ENCODE assay signal across 11 mouse cellular contexts in the genomic region with DNA sequence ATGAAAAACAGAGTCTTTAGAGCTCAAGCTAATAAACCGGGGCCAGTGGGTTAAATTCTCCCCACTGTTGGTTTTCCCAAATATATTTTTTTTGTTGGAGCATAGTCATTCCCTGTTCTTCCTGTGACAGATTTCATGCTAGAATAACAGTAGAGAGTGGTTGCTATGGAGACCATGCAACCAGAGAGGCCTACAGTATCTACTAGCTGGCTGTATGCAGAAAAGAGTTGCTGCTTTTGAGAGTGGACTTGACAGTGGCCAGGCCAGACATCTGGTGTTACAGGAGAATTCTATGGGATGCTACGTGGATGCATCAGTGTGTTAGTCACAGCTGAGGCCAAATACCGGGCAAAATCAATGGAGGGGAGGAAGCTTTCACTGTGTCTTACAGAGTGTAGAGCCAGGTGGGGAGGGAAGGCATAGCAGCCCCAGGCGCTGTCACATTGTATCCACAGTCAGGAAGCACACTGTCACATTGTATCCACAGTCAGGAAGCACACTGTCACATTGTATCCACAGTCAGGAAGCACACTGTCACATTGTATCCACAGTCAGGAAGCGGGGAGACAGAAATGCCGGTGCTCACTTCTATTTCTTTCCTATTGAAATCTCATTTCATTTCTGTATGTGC. TPM values are rescaled to one million over a fixed set of nuclear protein-coding genes. Genes with fewer than 3 reads are reported as not detected.
A peak's percentile ranks its signal among the peaks of the same experiment; 100 is the strongest.
DNase-seq lines count a peak whose midpoint lies in the region; ATAC-seq and TF ChIP-seq lines count a peak whose summit lies in the region.
"Had no signal": no experiment of that assay in that cellular context is flagged by ENCODE, and none has a peak within 500 bp of the region (broad histone marks: within the 10 kb centered on the region; RNA-seq: fewer than 3 reads in every experiment).

No protein-coding gene starts in this region.

- WGBS in embryonic facial prominence, embryonic 11.5 days = 59% methylated on average over 6 of the region's 6 CpGs
- 68% methylated on average over 6 of the region's 6 CpGs for WGBS in embryonic facial prominence, embryonic 10.5 days
- WGBS in lung, postnatal 0 days = 62% methylated on average over 6 of the region's 6 CpGs
- 56% methylated on average over 6 of the region's 6 CpGs for WGBS in hindbrain, embryonic 14.5 days
- 60% methylated on average over 6 of the region's 6 CpGs for WGBS in neural tube, embryonic 15.5 days

- peak; percentile 39; the same call in 1 of the 2 replicates for ATAC-seq in embryonic facial prominence, embryonic 11.5 days (replicated peaks; ENCODE audit: insufficient number of reproducible peaks, low FRiP score, low TSS enrichment, low read depth)
- peak; percentile 44; the same call in 1 of the 2 replicates for ATAC-seq in lung, postnatal 0 days
- peak; percentile 73 for ATAC-seq in hindbrain, embryonic 14.5 days (ENCODE audit: low FRiP score)
- peak; percentile 74 for ATAC-seq in neural tube, embryonic 15.5 days (ENCODE audit: low FRiP score)

- peak; percentile 34 for DNase-seq in embryonic facial prominence, embryonic 11.5 days (ENCODE audit: low spot score)
- DNase-seq in embryonic facial prominence, embryonic 10.5 days (ENCODE audit: low spot score) = no peak
- DNase-seq in lung, postnatal 0 days (ENCODE audit: low spot score) = no peak
- DNase-seq in lung, postnatal 4 days = no peak
- peak; percentile 42 for DNase-seq in hindbrain, embryonic 14.5 days (ENCODE audit: low spot score)
- no peak for DNase-seq in right cerebral cortex, postnatal 4 days
- no peak for DNase-seq in cerebellum, adult 11-12 months
- DNase-seq: kidney, postnatal 25 days had no signal

- H3K4me2 ChIP-seq in embryonic facial prominence, embryonic 11.5 days (ENCODE audit: low read depth, low read length) = no peak overlapping the region
- H3K4me2 ChIP-seq in lung, postnatal 0 days (replicated peaks; ENCODE audit: low read depth, low read length) = no peak overlapping the region
- H3K4me2 ChIP-seq in hindbrain, embryonic 14.5 days (replicated peaks) = no peak overlapping the region
- no peak overlapping the region for H3K4me2 ChIP-seq in neural tube, embryonic 15.5 days
- H3K4me2 ChIP-seq: heart, embryonic 15.5 days; stomach, embryonic 15.5 days had no signal

- H3K4me1 ChIP-seq in embryonic facial prominence, embryonic 11.5 days (ENCODE audit: control insufficient read depth, insufficient read depth, low read length) = no peaks in the 10 kb centered on the region
- peaks cover 21% of the 10 kb centered on the region for H3K4me1 ChIP-seq in embryonic facial prominence, embryonic 10.5 days
- H3K4me1 ChIP-seq in lung, postnatal 0 days (ENCODE audit: insufficient read depth, low read depth, low read length) = no peaks in the 10 kb centered on the region
- peaks cover 12% of the 10 kb centered on the region for H3K4me1 ChIP-seq in hindbrain, embryonic 14.5 days (replicated peaks; ENCODE audit: control insufficient read depth, insufficient read depth, low read length)
- peaks cover 8% of the 10 kb centered on the region for H3K4me1 ChIP-seq in neural tube, embryonic 15.5 days
- H3K4me1 ChIP-seq: stomach, embryonic 15.5 days had no signal

- no peaks in the 10 kb centered on the region; the same call in 1 of the 2 replicates for H3K36me3 ChIP-seq in embryonic facial prominence, embryonic 11.5 days (replicated peaks; ENCODE audit: control insufficient read depth, insufficient read depth, low read depth, low read length)
- H3K36me3 ChIP-seq in embryonic facial prominence, embryonic 10.5 days (replicated peaks) = no peaks in the 10 kb centered on the region; the same call in none of the 2 replicates
- no peaks in the 10 kb centered on the region for H3K36me3 ChIP-seq in lung, postnatal 0 days (ENCODE audit: insufficient read depth, low read length)
- H3K36me3 ChIP-seq in hindbrain, embryonic 14.5 days (replicated peaks; ENCODE audit: control insufficient read depth, insufficient read depth) = peaks cover 32% of the 10 kb centered on the region
- H3K36me3 ChIP-seq in neural tube, embryonic 15.5 days = peaks cover 45% of the 10 kb centered on the region

- H3K9me3 ChIP-seq in embryonic facial prominence, embryonic 11.5 days (replicated peaks; ENCODE audit: control insufficient read depth, low read length) = no peaks in the 10 kb centered on the region
- H3K9me3 ChIP-seq in embryonic facial prominence, embryonic 10.5 days = no peaks in the 10 kb centered on the region
- no peaks in the 10 kb centered on the region for H3K9me3 ChIP-seq in lung, postnatal 0 days (ENCODE audit: low read length)
- no peaks in the 10 kb centered on the region for H3K9me3 ChIP-seq in hindbrain, embryonic 14.5 days (ENCODE audit: control insufficient read depth, low read length)
- no peaks in the 10 kb centered on the region for H3K9me3 ChIP-seq in neural tube, embryonic 15.5 days (replicated peaks)
- H3K9me3 ChIP-seq: heart, embryonic 15.5 days; stomach, embryonic 15.5 days had no signal

- H3K9ac ChIP-seq in embryonic facial prominence, embryonic 11.5 days (replicated peaks; ENCODE audit: low read length) = no peak overlapping the region
- H3K9ac ChIP-seq in lung, postnatal 0 days (replicated peaks; ENCODE audit: low read depth) = no peak overlapping the region
- no peak overlapping the region for H3K9ac ChIP-seq in hindbrain, embryonic 14.5 days
- H3K9ac ChIP-seq in neural tube, embryonic 15.5 days (replicated peaks) = no peak overlapping the region
- H3K9ac ChIP-seq: heart, embryonic 15.5 days; stomach, embryonic 15.5 days had no signal

- H3K4me3 ChIP-seq in embryonic facial prominence, embryonic 11.5 days (ENCODE audit: low read depth, low read length) = no peak overlapping the region
- H3K4me3 ChIP-seq in embryonic facial prominence, embryonic 10.5 days = no peak overlapping the region
- no peak overlapping the region for H3K4me3 ChIP-seq in lung, postnatal 0 days (ENCODE audit: low read depth, low read length)
- no peak overlapping the region for H3K4me3 ChIP-seq in hindbrain, embryonic 14.5 days (replicated peaks; ENCODE audit: low read length)
- no peak overlapping the region for H3K4me3 ChIP-seq in neural tube, embryonic 15.5 days (replicated peaks)
- H3K4me3 ChIP-seq: heart, embryonic 15.5 days; stomach, embryonic 15.5 days had no signal

- H3K27me3 ChIP-seq in embryonic facial prominence, embryonic 11.5 days (ENCODE audit: control insufficient read depth, insufficient read depth, low read length) = no peaks in the 10 kb centered on the region
- no peaks in the 10 kb centered on the region for H3K27me3 ChIP-seq in embryonic facial prominence, embryonic 10.5 days (replicated peaks; ENCODE audit: low read depth, poor library complexity, severe bottlenecking)
- H3K27me3 ChIP-seq in lung, postnatal 0 days (replicated peaks; ENCODE audit: insufficient read depth, low read length) = no peaks in the 10 kb centered on the region
- no peaks in the 10 kb centered on the region for H3K27me3 ChIP-seq in hindbrain, embryonic 14.5 days (ENCODE audit: control insufficient read depth, insufficient read depth, low read length)
- H3K27me3 ChIP-seq in neural tube, embryonic 15.5 days (replicated peaks) = no peaks in the 10 kb centered on the region
- H3K27me3 ChIP-seq: heart, embryonic 15.5 days; stomach, embryonic 15.5 days had no signal

- TF ChIP-seq CTCF in lung, postnatal 0 days (IDR thresholded peaks at IDR 0.05) = no peak

- H3K27ac ChIP-seq in embryonic facial prominence, embryonic 11.5 days (replicated peaks; ENCODE audit: low read depth, low read length) = no peak overlapping the region
- no peak overlapping the region; the same call in 1 of the 2 replicates for H3K27ac ChIP-seq in embryonic facial prominence, embryonic 10.5 days (replicated peaks)
- no peak overlapping the region for H3K27ac ChIP-seq in lung, postnatal 0 days (ENCODE audit: low read length)
- peak overlapping the region; percentile 44 for H3K27ac ChIP-seq in hindbrain, embryonic 14.5 days
- peak overlapping the region; percentile 49; the same call in 1 of the 2 replicates for H3K27ac ChIP-seq in neural tube, embryonic 15.5 days (replicated peaks)
- H3K27ac ChIP-seq: heart, embryonic 15.5 days; stomach, embryonic 15.5 days had no signal

- TF ChIP-seq EP300 in lung, postnatal 0 days (IDR thresholded peaks at IDR 0.05) = no peak

RNA-seq across cellular contexts. Expression of gene Hebp1, which starts 26.1 kb away (rescaled TPM):
- 3.1 and 3.7 TPM in 2 replicates for polyA plus RNA-seq in embryonic facial prominence, embryonic 11.5 days (2014; fragmentation: Nextera tagmentation; extraction: Ambion mirVana)
- 4.1 and 5.2 TPM in 2 replicates for polyA plus RNA-seq in embryonic facial prominence, embryonic 10.5 days (2016; fragmentation: Nextera tagmentation; extraction: Ambion mirVana)
- 16.3 and 16.5 TPM in 2 replicates for polyA plus RNA-seq in lung, postnatal 0 days (2015; fragmentation: Nextera tagmentation; extraction: Ambion mirVana)
- polyA plus RNA-seq in hindbrain, embryonic 14.5 days (2014; fragmentation: Nextera tagmentation; extraction: Ambion mirVana) = 3.1 and 3.3 TPM in 2 replicates
- polyA plus RNA-seq in neural tube, embryonic 15.5 days (2015; fragmentation: Nextera tagmentation; extraction: Ambion mirVana) = 6.2 and 10.8 TPM in 2 replicates

RNA-seq across cellular contexts. Expression of gene Fam234b, which starts 26.1 kb away (rescaled TPM):
- 25.0 and 25.2 TPM in 2 replicates for polyA plus RNA-seq in embryonic facial prominence, embryonic 11.5 days (2014; fragmentation: Nextera tagmentation; extraction: Ambion mirVana)
- 18.4 and 20.1 TPM in 2 replicates for polyA plus RNA-seq in embryonic facial prominence, embryonic 10.5 days (2016; fragmentation: Nextera tagmentation; extraction: Ambion mirVana)
- polyA plus RNA-seq in lung, postnatal 0 days (2015; fragmentation: Nextera tagmentation; extraction: Ambion mirVana) = 5.7 and 6.1 TPM in 2 replicates
- polyA plus RNA-seq in hindbrain, embryonic 14.5 days (2014; fragmentation: Nextera tagmentation; extraction: Ambion mirVana) = 117 and 126 TPM in 2 replicates
- 99.6 and 105 TPM in 2 replicates for polyA plus RNA-seq in neural tube, embryonic 15.5 days (2015; fragmentation: Nextera tagmentation; extraction: Ambion mirVana)

RNA-seq across cellular contexts. Expression of gene Gsg1, which starts 30.2 kb away (rescaled TPM):
- 0.46 TPM in 1 of 2 replicates, not detected in the other for polyA plus RNA-seq in embryonic facial prominence, embryonic 11.5 days (2014; fragmentation: Nextera tagmentation; extraction: Ambion mirVana)
- polyA plus RNA-seq in embryonic facial prominence, embryonic 10.5 days (2016; fragmentation: Nextera tagmentation; extraction: Ambion mirVana) = 0.29 and 0.55 TPM in 2 replicates
- polyA plus RNA-seq in lung, postnatal 0 days (2015; fragmentation: Nextera tagmentation; extraction: Ambion mirVana) = 2.9 and 5.5 TPM in 2 replicates
- 0.15 and 0.31 TPM in 2 replicates for polyA plus RNA-seq in hindbrain, embryonic 14.5 days (2014; fragmentation: Nextera tagmentation; extraction: Ambion mirVana)
- 0.59 TPM in 1 of 2 replicates, not detected in the other for polyA plus RNA-seq in neural tube, embryonic 15.5 days (2015; fragmentation: Nextera tagmentation; extraction: Ambion mirVana)

Comparison
In these comparisons a context has a peak if more than half of its experiments do, and no peak if none do; other contexts are left out.
1. DNase-seq: peak in embryonic facial prominence, embryonic 11.5 days (single experiment) and hindbrain, embryonic 14.5 days (single experiment); none in embryonic facial prominence, embryonic 10.5 days (single experiment), lung, postnatal 0 days (single experiment), lung, postnatal 4 days (0 of 2), right cerebral cortex, postnatal 4 days (single experiment) and cerebellum, adult 11-12 months (single experiment).
2. H3K27ac ChIP-seq: peak in hindbrain, embryonic 14.5 days (single experiment) and neural tube, embryonic 15.5 days (single experiment); none in embryonic facial prominence, embryonic 11.5 days (single experiment), embryonic facial prominence, embryonic 10.5 days (single experiment) and lung, postnatal 0 days (single experiment).
3. Peak in every context shown above with its lines, with median percentiles within 50 percentile points of each other: ATAC-seq.